Mouse (Mus musculus): Measurements from ENCODE around the gene Kcnk10.

- TF ChIP-seq MAFK (IDR thresholded peaks at IDR 0.05; ENCODE audit: insufficient read depth, low read depth, low read length) (no peak), ZNF384 (IDR thresholded peaks at IDR 0.05; ENCODE audit: low read depth, low read length) (no peak), HCFC1 (IDR thresholded peaks at IDR 0.05; ENCODE audit: borderline replicate concordance, insufficient read depth, low read length) (no peak)
These were observed 77.1 kb downstream of the Kcnk10 start for GRCm38 (mm10) chr12:98501045-98501444.
